Mouse (Mus musculus): Measurements from ENCODE around the gene Hes1.
A peak's percentile ranks its signal among the peaks of the same experiment; 100 is the strongest.

The Hes1 gene

GRCm38 (mm10) chr16:30050767-30051490, 13.3 kb upstream of the Hes1 start:
- no peak for DNase-seq (ENCODE audit: low spot score in 2 of 2)

- DNase-seq (ENCODE audit: low spot score in 2 of 2): no peak
These were observed 11.9 kb upstream of the Hes1 start for GRCm38 (mm10) chr16:30052271-30052670.

- no peak for DNase-seq (ENCODE audit: low spot score in 2 of 2)
These were observed 11.2 kb upstream of the Hes1 start for GRCm38 (mm10) chr16:30052839-30053511.

- no peak for DNase-seq (ENCODE audit: low spot score in 2 of 2)
These were observed 9.6 kb upstream of the Hes1 start for GRCm38 (mm10) chr16:30054541-30054940.

GRCm38 (mm10) chr16:30055361-30055889, 8.8 kb upstream of the Hes1 start:
- DNase-seq (ENCODE audit: low spot score in 2 of 2): no peak

- no peak for DNase-seq (ENCODE audit: low spot score in 2 of 2)
These were observed 8.3 kb upstream of the Hes1 start for GRCm38 (mm10) chr16:30055927-30056326.

- peak in 1 of 2 experiments; percentile 63 for DNase-seq (ENCODE audit: low spot score in 2 of 2)
These were observed 7.3 kb upstream of the Hes1 start for GRCm38 (mm10) chr16:30056906-30057305.

- peak in 1 of 2 experiments; percentile 39 for DNase-seq (ENCODE audit: low spot score in 2 of 2)
These were observed 5.0 kb upstream of the Hes1 start for GRCm38 (mm10) chr16:30058974-30059717.

GRCm38 (mm10) chr16:30060412-30060811, 3.8 kb upstream of the Hes1 start:
- no peak for DNase-seq (ENCODE audit: low spot score in 2 of 2)

GRCm38 (mm10) chr16:30062242-30063030, 1.7 kb upstream of the Hes1 start:
- no peak for DNase-seq (ENCODE audit: low spot score in 2 of 2)

- DNase-seq (ENCODE audit: low spot score in 2 of 2): peak; percentile 65 to 73
These were observed 883 bp upstream of the Hes1 start for GRCm38 (mm10) chr16:30063121-30063881.

GRCm38 (mm10) chr16:30064613-30065012, 429 bp downstream of the Hes1 start:
- no peak for DNase-seq (ENCODE audit: low spot score in 2 of 2)

- peak; percentile 88 to 95 for DNase-seq (ENCODE audit: low spot score in 2 of 2)
These were observed 893 bp downstream of the Hes1 start for GRCm38 (mm10) chr16:30065077-30065476.

GRCm38 (mm10) chr16:30065537-30066183, 1.5 kb downstream of the Hes1 start:
- DNase-seq (ENCODE audit: low spot score in 2 of 2): peak in 1 of 2 experiments; percentile 41

- DNase-seq (ENCODE audit: low spot score in 2 of 2): peak; percentile 45 to 48
These were observed 2.1 kb downstream of the Hes1 start for GRCm38 (mm10) chr16:30066184-30066851.

- peak; percentile 82 for DNase-seq (ENCODE audit: low spot score in 2 of 2)
These were observed 2.7 kb downstream of the Hes1 start for GRCm38 (mm10) chr16:30066852-30067301.

- DNase-seq (ENCODE audit: low spot score in 2 of 2): peak in 1 of 2 experiments; percentile 53
These were observed 4.1 kb downstream of the Hes1 start for GRCm38 (mm10) chr16:30068041-30069020.

GRCm38 (mm10) chr16:30069580-30069949, 5.4 kb downstream of the Hes1 start:
- no peak for DNase-seq (ENCODE audit: low spot score in 2 of 2)

All from urinary bladder, postnatal 36 days (tissue).